Mouse (Mus musculus) stomach, postnatal 0 days (tissue): ENCODE data around the gene Zfp335.

Source experiments
- CTCF ChIP-seq: IDR thresholded peaks from 2 replicates; pipeline ENCODE4 v1.5.1; 2016; ENCODE audit warnings: antibody characterized with exemption, low read depth, mild to moderate bottlenecking, moderate library complexity
- EP300 ChIP-seq: optimal IDR thresholded peaks from 2 replicates; pipeline ENCODE3; 2016; ENCODE audit warnings: antibody characterized with exemption

DNA sequence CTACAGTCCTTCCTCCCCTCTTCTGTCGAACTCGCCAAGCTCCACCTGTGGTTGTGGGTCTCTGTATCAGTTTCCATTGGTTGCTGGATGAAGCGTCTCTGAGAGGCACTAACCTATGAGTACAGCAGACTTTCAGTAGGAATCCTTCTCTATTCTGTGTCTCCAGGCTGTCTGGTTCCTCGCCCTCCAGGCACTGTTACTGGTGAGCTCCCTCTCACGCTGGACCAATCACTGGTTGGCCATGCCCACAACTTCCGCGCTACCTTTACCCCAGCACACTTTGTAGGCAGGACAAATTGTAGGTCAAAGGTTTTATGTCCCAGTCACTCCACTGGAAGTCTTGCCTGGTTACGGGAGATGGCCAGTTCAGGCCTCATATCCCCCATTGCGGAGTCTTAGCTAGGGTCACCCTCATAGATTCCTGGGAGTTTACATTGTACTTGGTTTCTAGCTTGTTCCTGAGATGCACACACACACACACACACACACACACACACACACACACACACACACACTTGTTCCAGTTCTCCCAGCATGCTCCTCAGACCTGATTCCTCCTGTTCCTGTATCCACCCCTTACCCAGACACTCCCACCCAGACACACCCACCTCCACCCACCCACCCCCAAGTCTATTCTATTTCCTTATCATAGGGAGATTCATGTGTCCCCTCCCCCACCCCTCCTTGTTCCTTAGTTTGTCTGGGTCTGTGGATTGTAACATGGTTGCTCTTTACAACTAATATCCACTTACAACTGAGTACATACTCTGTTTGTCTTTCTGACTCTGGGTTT, 51.7 kb downstream of the Zfp335 start:
- no peak for TF ChIP-seq CTCF
- no peak for TF ChIP-seq EP300
